Mouse (Mus musculus) activated CD4-positive, CD25-positive, alpha-beta regulatory T cell, adult 4 months (primary cell): Measurements from ENCODE around the gene Olfr1110. TPM values are rescaled to one million over a fixed set of nuclear protein-coding genes. Genes with fewer than 3 reads are reported as not detected.
"Not testable (repeated sequence)": the region's sequence is repeated elsewhere in the genome, so short reads cannot be mapped to it uniquely, and the experiment has no call there.

Source experiments
- ATAC-seq: one replicate; pipeline ENCODE4 v1.8.0; 2017
- polyA plus RNA-seq, 2 experiments: library from polyadenylated mRNA; unstranded; fragments of 100-300 nt; shearing (Covaris generic); gene quantifications; one replicate each; pipeline ENCODE4 v1.2.1; 2017

Olfr1110 gene
- not detected for polyA plus RNA-seq

- ATAC-seq = no peak
Measured at GRCm38 (mm10) chr2:87140200-87140599, at the start of gene Olfr1110. TSS of gene Olfr1110 (minus strand) at chr2:87140300.

DNA sequence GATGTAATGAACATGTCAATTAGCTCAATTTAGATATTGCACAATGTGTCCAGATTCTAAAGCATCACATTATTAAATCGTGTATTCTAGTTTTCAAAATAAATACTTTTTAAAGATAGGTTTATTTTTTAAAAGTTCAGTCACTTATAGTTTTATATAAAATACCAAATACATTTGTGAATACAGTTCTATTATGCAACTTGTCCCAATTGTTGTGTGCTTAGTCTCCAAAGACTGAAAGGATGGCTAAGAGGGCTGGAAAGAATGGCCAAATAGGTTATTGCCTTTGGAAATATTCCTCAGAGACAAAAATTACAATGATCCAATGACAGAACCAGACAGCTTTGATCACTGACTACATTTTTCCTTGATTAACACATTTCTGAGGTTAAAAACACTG lies 47.4 kb upstream of the Olfr1110 start, which contains the start of gene Olfr1112:
TSS of gene Olfr1112 (plus strand) at position 301 of the 400 bp plus-strand sequence.
- ATAC-seq = no peak

- ATAC-seq = not testable (repeated sequence)
Measured at GRCm38 (mm10) chr2:87167731-87168130, 27.6 kb upstream of the Olfr1110 start.

GRCm38 (mm10) chr2:87152524-87152923 lies 12.4 kb upstream of the Olfr1110 start, which contains the start of gene Olfr1111:
TSS of gene Olfr1111 (minus strand) at chr2:87152624.
- no peak for ATAC-seq

DNA sequence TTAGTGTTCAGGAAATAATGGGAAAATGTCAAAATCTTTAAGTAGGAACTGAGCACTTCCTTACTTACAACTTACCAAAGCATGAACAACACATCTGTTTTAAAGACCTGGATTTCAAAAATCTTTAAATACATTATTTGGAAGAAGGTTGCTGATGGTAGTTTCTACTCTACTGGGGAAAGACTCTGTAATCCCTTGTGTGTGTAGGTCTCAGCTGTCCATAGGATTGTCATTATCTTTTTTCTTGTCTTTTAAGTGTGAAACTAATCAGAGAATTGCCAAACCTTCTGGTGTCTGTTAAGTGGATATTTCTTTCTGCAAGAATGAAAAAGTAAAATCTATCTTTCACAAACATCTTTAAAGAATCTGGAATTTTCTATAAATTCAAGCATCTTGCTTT lies 25.6 kb downstream of the Olfr1110 start, which contains the start of gene Olfr259:
TSS of gene Olfr259 (minus strand) at position 101 of the 400 bp plus-strand sequence.
- ATAC-seq = no peak

DNA sequence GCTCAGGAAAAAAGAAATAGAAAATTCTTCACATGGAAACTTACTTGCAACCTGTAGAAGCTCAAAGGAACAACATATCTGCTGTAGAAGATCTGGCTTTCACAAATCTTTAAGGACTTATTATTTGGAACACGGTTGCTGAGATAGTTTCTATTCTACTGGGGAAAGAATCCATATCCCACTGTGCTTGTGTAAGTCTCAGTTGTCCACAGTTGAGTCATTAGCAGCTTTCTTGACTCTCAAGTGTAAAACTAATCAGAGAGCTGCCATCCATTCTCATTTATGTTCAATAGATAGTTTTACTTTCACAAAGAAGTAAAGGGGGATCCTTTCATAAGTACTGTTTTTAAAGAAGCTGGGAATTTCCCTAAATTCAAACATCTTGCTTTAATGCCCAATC lies 44.2 kb downstream of the Olfr1110 start, which contains the start of gene Olfr1109:
TSS of gene Olfr1109 (minus strand) at position 101 of the 400 bp plus-strand sequence.
- no peak for ATAC-seq

Other genes with a start within 250 kb of the Olfr1110 start
- gene Olfr1097, start 248.1 kb downstream of the Olfr1110 start, polyA plus RNA-seq = not detected
- not detected for gene Olfr1098, start 215.8 kb downstream of the Olfr1110 start, polyA plus RNA-seq
- not detected for gene Olfr1099, start 179.6 kb downstream of the Olfr1110 start, polyA plus RNA-seq
- gene Olfr1100, start 160.3 kb downstream of the Olfr1110 start, polyA plus RNA-seq = not detected
- not detected for gene Olfr1101, start 149.1 kb downstream of the Olfr1110 start, polyA plus RNA-seq
- not detected for gene Olfr1102, start 141.9 kb downstream of the Olfr1110 start, polyA plus RNA-seq
- not detected for gene Olfr1104, start 113.2 kb downstream of the Olfr1110 start, polyA plus RNA-seq
- not detected for gene Olfr1105, start 103.8 kb downstream of the Olfr1110 start, polyA plus RNA-seq
- not detected for gene Olfr1106, start 88.0 kb downstream of the Olfr1110 start, polyA plus RNA-seq
- not detected for gene Olfr1107, start 64.5 kb downstream of the Olfr1110 start, polyA plus RNA-seq
- not detected for gene Olfr1109, start 44.3 kb downstream of the Olfr1110 start, polyA plus RNA-seq
- gene Olfr259, start 25.7 kb downstream of the Olfr1110 start, polyA plus RNA-seq = not detected
- not detected for gene Olfr1111, start 12.3 kb upstream of the Olfr1110 start, polyA plus RNA-seq
- gene Olfr1112, start 47.5 kb upstream of the Olfr1110 start, polyA plus RNA-seq = not detected
- gene Olfr1113, start 68.7 kb upstream of the Olfr1110 start, polyA plus RNA-seq = not detected
- gene Olfr1115, start 107.7 kb upstream of the Olfr1110 start, polyA plus RNA-seq = not detected
- gene Olfr1116, start 127.2 kb upstream of the Olfr1110 start, polyA plus RNA-seq = under 1 TPM in 1 of 2 experiments, not detected in 1; 0.07 TPM
- gene Olfr1118, start 167.3 kb upstream of the Olfr1110 start, polyA plus RNA-seq = not detected
- not detected for gene Olfr1120, start 214.5 kb upstream of the Olfr1110 start, polyA plus RNA-seq
- gene Olfr1121, start 229.6 kb upstream of the Olfr1110 start, polyA plus RNA-seq = not detected
- gene Olfr1122, start 245.5 kb upstream of the Olfr1110 start, polyA plus RNA-seq = not detected